Mouse (Mus musculus): ENCODE measurements around the gene Morf4l1. TPM values are rescaled to one million over a fixed set of nuclear protein-coding genes. Genes with fewer than 3 reads are reported as not detected.
A peak's percentile ranks its signal among the peaks of the same experiment; 100 is the strongest.

The Morf4l1 gene
- total RNA-seq (2022), result 100 to 1,000 TPM; 196 to 235 (median 212) TPM

GRCm38 (mm10) chr9:90114567-90115307 lies at the start of gene Morf4l1:
TSS of gene Morf4l1 (minus strand) at chr9:90114774.
- DNase-seq (ENCODE audit: low spot score in 2 of 2), result peak; percentile 93 to 97

GRCm38 (mm10) chr9:90163749-90164095 lies 49.1 kb upstream of the Morf4l1 start:
- DNase-seq (ENCODE audit: low spot score in 2 of 2), result no peak

GRCm38 (mm10) chr9:90162926-90163748 lies 48.6 kb upstream of the Morf4l1 start, which contains the start of gene Adamts7:
TSS of gene Adamts7 (plus strand) at chr9:90163069.
- no peak for DNase-seq (ENCODE audit: low spot score in 2 of 2)

DNA sequence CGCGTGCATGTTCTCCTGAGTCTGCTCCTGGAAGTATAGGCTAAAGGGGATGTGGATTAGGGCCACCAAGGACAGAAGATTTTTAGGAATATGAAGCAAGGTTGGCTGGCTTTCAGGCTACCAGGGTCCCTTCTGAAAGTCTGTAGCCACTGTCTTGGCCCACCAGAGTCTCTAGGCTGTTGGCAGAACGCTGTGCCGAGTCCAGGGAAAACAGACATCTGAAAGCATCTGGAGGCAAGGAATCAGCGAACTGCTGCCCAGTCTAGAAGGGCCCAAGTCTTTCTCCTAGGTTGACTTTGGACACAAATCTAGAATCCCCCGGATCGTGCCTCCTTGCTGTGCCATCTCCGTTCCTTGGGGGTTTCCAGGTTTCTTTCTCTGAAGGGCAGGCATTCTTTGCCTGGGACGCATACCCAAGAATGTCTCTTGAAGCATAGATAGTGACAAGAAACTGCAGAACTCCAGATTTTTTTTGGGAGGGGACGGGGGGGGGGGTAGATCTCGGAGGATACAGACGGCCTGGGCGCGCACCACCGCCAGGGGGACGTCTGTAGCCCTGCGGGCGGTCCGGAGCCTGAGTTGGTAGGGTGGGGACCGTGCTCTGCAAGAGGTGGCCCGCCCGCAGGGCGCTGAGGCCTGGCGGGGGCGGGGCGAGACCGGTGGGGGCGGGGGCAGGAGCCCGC lies 47.8 kb upstream of the Morf4l1 start:
- peak in 1 of 2 experiments; percentile 55 for DNase-seq (ENCODE audit: low spot score in 2 of 2)

GRCm38 (mm10) chr9:90146869-90147268 lies 32.3 kb upstream of the Morf4l1 start:
- no peak for DNase-seq (ENCODE audit: low spot score in 2 of 2)

- DNase-seq (ENCODE audit: low spot score in 2 of 2), result peak; percentile 28 to 36
These were observed 31.2 kb upstream of the Morf4l1 start for GRCm38 (mm10) chr9:90145788-90146187.

- DNase-seq (ENCODE audit: low spot score in 2 of 2), result no peak
These were observed 22.0 kb upstream of the Morf4l1 start for GRCm38 (mm10) chr9:90136678-90136965.

DNA sequence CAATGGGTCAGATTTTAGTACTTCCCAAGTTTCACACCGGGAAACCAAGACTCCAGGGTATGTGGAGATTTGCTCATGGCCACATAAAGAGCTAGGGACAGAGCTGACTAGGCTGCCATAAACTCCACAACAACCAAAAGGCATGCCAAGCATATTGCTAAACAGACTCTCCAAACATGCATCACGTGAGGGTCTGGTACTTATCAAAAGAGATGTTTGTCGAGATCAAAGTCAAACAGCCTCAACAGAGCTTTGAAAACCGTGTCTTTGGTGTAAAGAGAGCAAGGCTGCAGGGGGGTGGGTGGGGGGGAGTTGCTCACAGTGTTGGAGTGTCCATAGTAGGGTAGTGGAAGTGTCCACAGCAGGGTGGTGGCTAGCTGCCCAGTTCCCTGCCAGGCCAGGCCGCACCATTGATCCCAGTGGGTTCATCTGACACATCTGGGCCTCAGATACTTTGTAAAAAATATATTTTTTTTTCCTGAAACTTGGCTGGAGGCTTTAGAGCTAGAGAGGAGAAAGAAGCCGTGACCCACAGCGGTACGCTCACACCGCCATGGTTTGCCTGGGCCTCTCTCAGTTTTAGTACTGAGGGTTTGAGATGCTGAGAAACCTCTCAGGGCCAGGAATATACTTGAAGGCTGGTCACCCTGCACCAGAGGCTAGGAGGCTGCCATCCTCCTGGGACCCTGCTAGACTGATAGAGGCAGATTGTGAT lies 21.5 kb upstream of the Morf4l1 start:
- DNase-seq (ENCODE audit: low spot score in 2 of 2), result no peak

DNA sequence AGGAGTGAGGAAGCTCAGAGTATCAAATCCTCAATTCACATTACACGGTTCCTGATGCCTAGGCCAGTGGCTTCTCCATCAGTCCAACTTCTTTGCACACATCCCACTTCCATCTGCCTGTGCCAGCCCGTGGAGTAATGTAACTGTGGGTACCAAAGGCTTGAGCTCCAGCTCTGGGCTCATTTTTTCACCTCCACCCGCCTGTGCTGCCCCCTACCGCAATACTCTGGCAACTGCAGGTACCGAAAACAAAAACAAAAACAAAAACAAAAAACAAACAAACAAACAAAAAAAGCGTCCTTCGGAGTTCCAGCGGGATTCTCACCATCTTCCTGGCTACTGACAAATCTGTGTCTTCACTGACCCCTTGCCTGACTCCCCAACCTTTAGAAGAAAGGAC lies 20.9 kb upstream of the Morf4l1 start:
- no peak for DNase-seq (ENCODE audit: low spot score in 2 of 2)

GRCm38 (mm10) chr9:90133562-90134355 lies 19.2 kb upstream of the Morf4l1 start:
- DNase-seq (ENCODE audit: low spot score in 2 of 2), result no peak

GRCm38 (mm10) chr9:90128636-90129201 lies 14.1 kb upstream of the Morf4l1 start:
- no peak for DNase-seq (ENCODE audit: low spot score in 2 of 2)

GRCm38 (mm10) chr9:90127146-90127545 lies 12.6 kb upstream of the Morf4l1 start:
- no peak for DNase-seq (ENCODE audit: low spot score in 2 of 2)

DNA sequence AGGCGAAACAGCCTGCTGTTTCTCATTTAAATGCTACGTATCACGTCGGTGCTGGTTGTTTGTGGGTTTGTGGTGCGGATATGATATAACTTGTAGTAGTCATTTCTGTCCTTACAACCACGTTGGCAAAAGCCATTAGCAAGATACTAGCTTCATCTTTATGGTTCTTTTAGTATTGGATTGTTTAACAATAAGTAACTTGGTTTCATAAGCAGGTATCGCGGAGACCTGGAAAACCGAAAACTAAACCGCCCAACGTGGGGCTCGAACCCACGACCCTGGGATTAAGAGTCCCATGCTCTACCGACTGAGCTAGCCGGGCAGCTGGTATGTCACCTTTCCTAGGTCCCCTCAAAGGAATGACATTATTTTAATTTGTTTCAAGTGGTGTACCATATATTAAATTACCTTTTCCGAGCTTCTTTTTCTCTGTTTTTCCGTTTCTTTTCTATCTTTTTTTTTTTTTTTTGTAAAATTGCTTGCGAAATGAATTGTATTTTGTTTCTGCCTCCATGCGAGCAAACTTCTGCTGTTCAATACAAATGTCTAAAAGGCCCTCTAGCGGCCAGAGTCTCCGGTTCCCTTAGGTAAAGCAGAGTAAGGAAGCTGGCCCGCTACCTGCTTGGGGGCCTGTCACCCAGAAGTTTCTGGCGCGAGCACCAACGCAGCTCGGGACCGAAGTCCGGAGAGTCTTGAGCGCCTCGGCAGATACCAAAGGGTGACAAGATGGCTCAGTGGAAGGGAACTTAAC lies 11.9 kb upstream of the Morf4l1 start:
- peak; percentile 54 to 59 for DNase-seq (ENCODE audit: low spot score in 2 of 2)

GRCm38 (mm10) chr9:90125416-90126099 lies 11.0 kb upstream of the Morf4l1 start:
- no peak for DNase-seq (ENCODE audit: low spot score in 2 of 2)

GRCm38 (mm10) chr9:90124873-90125245 lies 10.3 kb upstream of the Morf4l1 start:
- DNase-seq (ENCODE audit: low spot score in 2 of 2), result no peak

DNA sequence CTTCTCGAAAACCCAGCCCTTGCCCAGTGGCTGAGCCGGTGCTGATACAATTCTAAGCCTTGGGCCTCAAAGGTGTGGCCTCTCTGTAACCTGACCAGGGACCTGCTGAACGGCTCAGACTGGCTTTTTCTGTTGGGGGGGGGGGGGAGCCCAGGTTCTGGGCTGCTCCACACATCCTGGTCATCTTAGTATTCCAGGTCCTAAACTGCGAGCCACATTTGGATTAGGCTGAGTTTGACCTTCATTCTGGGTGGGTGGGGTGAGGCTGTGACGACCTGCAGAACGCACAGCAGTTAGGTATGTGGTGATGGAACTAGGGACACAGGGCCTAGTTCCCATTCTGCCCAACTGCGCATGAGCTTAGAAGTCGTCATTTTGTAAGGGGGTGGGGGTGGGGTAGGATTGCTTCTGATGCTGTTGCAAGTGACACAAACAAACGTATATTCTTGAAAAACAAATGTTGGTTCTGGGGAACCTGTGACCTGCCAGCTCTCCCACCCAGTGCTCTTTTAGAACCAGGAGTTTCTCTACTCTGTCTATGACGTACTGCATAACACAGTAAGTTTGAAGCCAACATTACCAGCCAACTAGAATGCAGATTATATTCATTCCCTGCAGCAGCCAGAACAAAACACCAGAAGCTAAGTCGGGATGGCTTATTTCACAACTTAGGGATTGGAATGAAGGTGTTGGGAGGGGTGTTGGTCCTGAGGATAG lies 9.7 kb upstream of the Morf4l1 start:
- no peak for DNase-seq (ENCODE audit: low spot score in 2 of 2)

- DNase-seq (ENCODE audit: low spot score in 2 of 2), result no peak
These were observed 7.7 kb upstream of the Morf4l1 start for GRCm38 (mm10) chr9:90122246-90122740.

- DNase-seq (ENCODE audit: low spot score in 2 of 2), result no peak
These were observed 2.7 kb upstream of the Morf4l1 start for GRCm38 (mm10) chr9:90117234-90117633.
